Mouse (Mus musculus): ENCODE results near the gene Zfp69. TPM values are rescaled to one million over a fixed set of nuclear protein-coding genes. Genes with fewer than 3 reads are reported as not detected.

Zfp69 gene
- polyA plus RNA-seq, 1 experiment from 2014 or later, result 6.5 TPM

DNA sequence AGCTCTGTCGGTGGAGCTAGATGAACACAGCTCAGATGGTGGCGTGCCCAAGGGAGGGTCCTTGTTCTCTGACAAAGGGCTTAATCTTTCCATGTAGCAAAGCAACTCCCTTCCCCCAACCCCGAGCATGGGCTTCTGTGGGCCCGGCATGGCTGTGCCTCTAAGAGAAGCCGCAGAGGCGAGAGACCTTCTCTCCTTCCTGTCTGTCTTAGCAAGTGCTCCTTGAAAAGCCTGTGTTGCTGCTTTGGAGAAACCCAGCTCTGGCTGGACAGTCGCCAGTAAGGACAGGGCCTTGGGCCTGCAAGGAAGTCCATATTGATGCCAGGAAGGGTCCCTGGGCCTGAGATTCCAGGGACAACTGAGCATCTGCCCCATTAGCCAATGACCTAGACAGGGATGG is 56.3 kb downstream of the Zfp69 start:
- H3K27me3 ChIP-seq (replicated peaks; ENCODE audit: control insufficient read depth, insufficient read depth, low read length), result no peaks in the 10 kb centered on the region
- no peaks in the 10 kb centered on the region for H3K9me3 ChIP-seq (ENCODE audit: control insufficient read depth, low read length)
- no peak overlapping the region for H3K4me3 ChIP-seq (ENCODE audit: low read depth, low read length)
- H3K36me3 ChIP-seq (ENCODE audit: control insufficient read depth, insufficient read depth, low read length), result no peaks in the 10 kb centered on the region
- WGBS, result 81% methylated on average over 7 of the region's 7 CpGs
- no peak overlapping the region for H3K9ac ChIP-seq (ENCODE audit: low read length)
- ATAC-seq (replicated peaks; ENCODE audit: low FRiP score, low TSS enrichment, low read depth) (no peak), DNase-seq (ENCODE audit: low spot score) (no peak)
- H3K4me2 ChIP-seq (ENCODE audit: low read length), result no peak overlapping the region
- no peak overlapping the region for H3K27ac ChIP-seq (ENCODE audit: low read depth)
- no peaks in the 10 kb centered on the region for H3K4me1 ChIP-seq (replicated peaks; ENCODE audit: control insufficient read depth, insufficient read depth, low read length)

- no peaks in the 10 kb centered on the region for H3K9me3 ChIP-seq (ENCODE audit: control insufficient read depth, low read length)
- H3K4me2 ChIP-seq (ENCODE audit: low read length), result no peak overlapping the region
- 71% methylated on average over 11 of the region's 11 CpGs for WGBS
- no peak for DNase-seq (ENCODE audit: low spot score)
- no peaks in the 10 kb centered on the region for H3K36me3 ChIP-seq (ENCODE audit: control insufficient read depth, insufficient read depth, low read length)
- no peak overlapping the region for H3K27ac ChIP-seq (ENCODE audit: low read depth)
- H3K9ac ChIP-seq (ENCODE audit: low read length), result no peak overlapping the region
- no peaks in the 10 kb centered on the region for H3K27me3 ChIP-seq (replicated peaks; ENCODE audit: control insufficient read depth, insufficient read depth, low read length)
- no peak overlapping the region for H3K4me3 ChIP-seq (ENCODE audit: low read depth, low read length)
- ATAC-seq (replicated peaks; ENCODE audit: low FRiP score, low TSS enrichment, low read depth), result no peak
- H3K4me1 ChIP-seq (replicated peaks; ENCODE audit: control insufficient read depth, insufficient read depth, low read length), result no peaks in the 10 kb centered on the region
Measured at GRCm38 (mm10) chr4:120894584-120894983, 56.9 kb downstream of the Zfp69 start.

GRCm38 (mm10) chr4:120893656-120894401 is 57.7 kb downstream of the Zfp69 start:
- Histone ChIP-seq H3K4me2 (ENCODE audit: low read length) (no peak overlapping the region), H3K9me3 (ENCODE audit: control insufficient read depth, low read length) (no peaks in the 10 kb centered on the region), H3K9ac (ENCODE audit: low read length) (no peak overlapping the region), H3K27ac (ENCODE audit: low read depth) (no peak overlapping the region), H3K27me3 (replicated peaks; ENCODE audit: control insufficient read depth, insufficient read depth, low read length) (no peaks in the 10 kb centered on the region), H3K4me1 (replicated peaks; ENCODE audit: control insufficient read depth, insufficient read depth, low read length) (no peaks in the 10 kb centered on the region), H3K4me3 (ENCODE audit: low read depth, low read length) (no peak overlapping the region), H3K36me3 (ENCODE audit: control insufficient read depth, insufficient read depth, low read length) (no peaks in the 10 kb centered on the region)
- ATAC-seq (replicated peaks; ENCODE audit: low FRiP score, low TSS enrichment, low read depth), result no peak
- WGBS, result 63% methylated on average over 11 of the region's 11 CpGs
- no peak for DNase-seq (ENCODE audit: low spot score)

- Histone ChIP-seq H3K4me3 (ENCODE audit: low read depth, low read length) (no peak overlapping the region), H3K4me1 (replicated peaks; ENCODE audit: control insufficient read depth, insufficient read depth, low read length) (no peaks in the 10 kb centered on the region), H3K27me3 (replicated peaks; ENCODE audit: control insufficient read depth, insufficient read depth, low read length) (no peaks in the 10 kb centered on the region), H3K27ac (ENCODE audit: low read depth) (no peak overlapping the region), H3K36me3 (ENCODE audit: control insufficient read depth, insufficient read depth, low read length) (no peaks in the 10 kb centered on the region), H3K4me2 (ENCODE audit: low read length) (no peak overlapping the region), H3K9ac (ENCODE audit: low read length) (no peak overlapping the region), H3K9me3 (ENCODE audit: control insufficient read depth, low read length) (no peaks in the 10 kb centered on the region)
- DNase-seq (ENCODE audit: low spot score), result no peak
- no peak for ATAC-seq (replicated peaks; ENCODE audit: low FRiP score, low TSS enrichment, low read depth)
- WGBS, result 58% methylated on average over 1 of the region's 1 CpGs
Measured at GRCm38 (mm10) chr4:120892516-120892915, 59.0 kb downstream of the Zfp69 start.

DNA sequence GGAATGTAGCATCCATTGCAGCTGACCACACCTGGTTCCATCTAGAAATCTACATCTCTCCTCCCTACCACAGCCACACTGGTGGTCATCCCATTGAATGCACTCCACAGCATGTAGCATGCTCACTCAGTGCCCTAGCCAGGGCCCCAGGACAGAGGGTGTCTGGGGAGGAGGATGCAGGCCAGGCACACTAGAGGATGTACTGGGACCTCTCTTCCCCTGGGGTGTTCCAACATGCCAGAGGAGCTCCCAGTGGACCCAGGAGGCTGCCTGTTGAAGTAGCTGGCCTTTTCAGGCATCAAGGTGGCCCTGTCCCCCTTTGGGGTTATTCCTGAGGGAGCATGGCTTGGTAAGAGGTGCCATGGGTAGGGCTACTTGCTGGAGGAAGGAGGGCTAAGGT is 59.5 kb downstream of the Zfp69 start:
- Histone ChIP-seq H3K4me2 (ENCODE audit: low read length) (no peak overlapping the region), H3K27ac (ENCODE audit: low read depth) (no peak overlapping the region), H3K9me3 (ENCODE audit: control insufficient read depth, low read length) (no peaks in the 10 kb centered on the region), H3K9ac (ENCODE audit: low read length) (no peak overlapping the region), H3K4me1 (replicated peaks; ENCODE audit: control insufficient read depth, insufficient read depth, low read length) (no peaks in the 10 kb centered on the region), H3K4me3 (ENCODE audit: low read depth, low read length) (no peak overlapping the region), H3K36me3 (ENCODE audit: control insufficient read depth, insufficient read depth, low read length) (no peaks in the 10 kb centered on the region), H3K27me3 (replicated peaks; ENCODE audit: control insufficient read depth, insufficient read depth, low read length) (no peaks in the 10 kb centered on the region)
- ATAC-seq (replicated peaks; ENCODE audit: low FRiP score, low TSS enrichment, low read depth) (no peak), DNase-seq (ENCODE audit: low spot score) (no peak)

- Histone ChIP-seq H3K9me3 (ENCODE audit: control insufficient read depth, low read length) (no peaks in the 10 kb centered on the region), H3K4me2 (ENCODE audit: low read length) (no peak overlapping the region), H3K4me3 (ENCODE audit: low read depth, low read length) (no peak overlapping the region), H3K9ac (ENCODE audit: low read length) (no peak overlapping the region), H3K27ac (ENCODE audit: low read depth) (0 out of 2 replicates have a peak overlapping the region, but pooled peaks have one; percentile 3), H3K27me3 (replicated peaks; ENCODE audit: control insufficient read depth, insufficient read depth, low read length) (no peaks in the 10 kb centered on the region), H3K36me3 (ENCODE audit: control insufficient read depth, insufficient read depth, low read length) (no peaks in the 10 kb centered on the region), H3K4me1 (replicated peaks; ENCODE audit: control insufficient read depth, insufficient read depth, low read length) (peaks cover under 1% of the 10 kb centered on the region; the same call in 1 of the 2 replicates)
- ATAC-seq (replicated peaks; ENCODE audit: low FRiP score, low TSS enrichment, low read depth), result no peak; the same call in 1 of the 2 replicates
- WGBS, result 63% methylated on average over 11 of the region's 11 CpGs
- DNase-seq (ENCODE audit: low spot score), result no peak
Measured at GRCm38 (mm10) chr4:120890754-120891440, 60.6 kb downstream of the Zfp69 start.

GRCm38 (mm10) chr4:120888884-120889283 is 62.6 kb downstream of the Zfp69 start:
- no peak for DNase-seq (ENCODE audit: low spot score)
- no peaks in the 10 kb centered on the region for H3K9me3 ChIP-seq (ENCODE audit: control insufficient read depth, low read length)
- no peaks in the 10 kb centered on the region for H3K36me3 ChIP-seq (ENCODE audit: control insufficient read depth, insufficient read depth, low read length)
- H3K27me3 ChIP-seq (replicated peaks; ENCODE audit: control insufficient read depth, insufficient read depth, low read length), result no peaks in the 10 kb centered on the region
- WGBS, result 55% methylated on average over 8 of the region's 8 CpGs
- H3K4me3 ChIP-seq (ENCODE audit: low read depth, low read length), result no peak overlapping the region
- no peak overlapping the region for H3K27ac ChIP-seq (ENCODE audit: low read depth)
- H3K9ac ChIP-seq (ENCODE audit: low read length), result no peak overlapping the region
- peaks cover 7% of the 10 kb centered on the region; the same call in 1 of the 2 replicates for H3K4me1 ChIP-seq (replicated peaks; ENCODE audit: control insufficient read depth, insufficient read depth, low read length)
- ATAC-seq (replicated peaks; ENCODE audit: low FRiP score, low TSS enrichment, low read depth), result no peak
- no peak overlapping the region for H3K4me2 ChIP-seq (ENCODE audit: low read length)

DNA sequence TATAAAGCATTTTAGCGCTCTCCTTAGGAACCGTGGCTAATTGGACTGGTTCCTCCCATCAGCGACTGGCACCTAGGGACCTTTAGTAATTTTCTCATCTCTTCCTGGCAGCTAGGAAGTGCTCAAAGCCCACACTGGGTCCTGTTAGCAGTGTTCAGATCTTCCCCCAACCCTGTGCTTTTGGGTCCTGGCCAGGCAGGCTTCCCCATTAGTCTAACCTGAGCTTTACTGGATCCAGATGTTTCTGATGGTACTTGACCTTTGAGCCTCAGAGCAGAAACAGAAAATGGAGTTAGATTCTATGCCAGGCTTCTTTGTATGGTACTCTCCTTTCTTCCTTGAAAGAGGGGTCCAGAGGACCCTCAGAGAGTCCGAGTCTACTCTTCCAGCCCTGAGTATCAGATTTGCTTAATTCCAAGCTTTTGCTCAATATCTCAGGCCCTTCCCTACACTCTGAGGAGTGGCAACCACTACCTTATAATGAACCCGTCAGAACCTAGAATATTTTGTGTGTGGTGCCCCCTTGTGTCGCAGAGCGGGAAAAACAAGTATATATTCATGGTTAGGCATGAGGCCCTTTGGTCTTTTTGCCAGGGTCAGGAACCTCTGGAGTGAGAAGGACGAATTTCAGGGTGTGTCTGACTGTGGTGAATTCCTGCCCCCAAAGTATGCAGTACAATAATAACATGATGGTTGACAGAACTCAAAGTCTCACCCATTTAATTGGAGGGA is 64.0 kb downstream of the Zfp69 start:
- ATAC-seq (replicated peaks; ENCODE audit: low FRiP score, low TSS enrichment, low read depth), result no peak
- DNase-seq (ENCODE audit: low spot score), result peak; percentile 73
- H3K4me3 ChIP-seq (ENCODE audit: low read depth, low read length), result no peak overlapping the region
- H3K27ac ChIP-seq (ENCODE audit: low read depth), result no peak overlapping the region
- 33% methylated on average over 8 of the region's 8 CpGs for WGBS
- H3K27me3 ChIP-seq (replicated peaks; ENCODE audit: control insufficient read depth, insufficient read depth, low read length), result no peaks in the 10 kb centered on the region
- no peak overlapping the region for H3K4me2 ChIP-seq (ENCODE audit: low read length)
- peaks cover 7% of the 10 kb centered on the region; the same call in 1 of the 2 replicates for H3K4me1 ChIP-seq (replicated peaks; ENCODE audit: control insufficient read depth, insufficient read depth, low read length)
- H3K9ac ChIP-seq (ENCODE audit: low read length), result no peak overlapping the region
- no peaks in the 10 kb centered on the region for H3K36me3 ChIP-seq (ENCODE audit: control insufficient read depth, insufficient read depth, low read length)
- no peaks in the 10 kb centered on the region for H3K9me3 ChIP-seq (ENCODE audit: control insufficient read depth, low read length)

Measured in intestine, embryonic 14.5 days (tissue).